Mouse (Mus musculus) CH12.LX (cell line): ENCODE results near the gene Lcmt2. TPM values are rescaled to one million over a fixed set of nuclear protein-coding genes. Genes with fewer than 3 reads are reported as not detected.

Experiments used
- DNase-seq: peaks from one replicate; pipeline ENCODE4 v3.0.0-alpha.2; 2013; ENCODE audit errors: extremely low read depth
- H3K27ac ChIP-seq: 2 replicates; pipeline ENCODE4 v1.5.1; 2012; ENCODE audit warnings: low read depth, mild to moderate bottlenecking, control low read depth, moderate library complexity; ENCODE audit not compliant: insufficient read depth
- H3K27me3 ChIP-seq: replicated peaks from 2 replicates; pipeline ENCODE3; 2012; ENCODE audit warnings: inconsistent platforms
- H3K36me3 ChIP-seq, 2 experiments: replicated peaks in 1 of 2; 2 replicates each; pipeline versions ENCODE3 to v1.6.1; 2012; ENCODE audit warnings: inconsistent platforms in 1 of 2, low read length in 1 of 2, mild to moderate bottlenecking in 1 of 2, mixed read lengths in 1 of 2, moderate library complexity in 1 of 2; ENCODE audit not compliant: control insufficient read depth in 1 of 2, insufficient read depth in 1 of 2
- H3K4me1 ChIP-seq, 2 experiments: 2 replicates each; pipeline ENCODE4 v1.6.1; 2012; ENCODE audit warnings: inconsistent platforms in 1 of 2, moderate library complexity in 1 of 2; ENCODE audit not compliant: insufficient read depth in 2 of 2, control insufficient read depth in 1 of 2
- H3K4me2 ChIP-seq: 2 replicates; pipeline ENCODE4 v1.6.1; 2012; ENCODE audit warnings: low read depth, mild to moderate bottlenecking, control low read depth; ENCODE audit not compliant: poor library complexity, insufficient read depth, severe bottlenecking
- H3K4me3 ChIP-seq, 3 experiments: fragments of 150-350 bp in 1 of 3; sonication (generic) in 1 of 3; replicated peaks in 1 of 3; 2 replicates each; pipeline versions ENCODE3 to v1.5.1; 2011 to 2012; ENCODE audit warnings: low read depth in 2 of 3, low read length in 2 of 3, mild to moderate bottlenecking in 2 of 3, moderate library complexity in 2 of 3, control low read depth in 1 of 3, improper control_type of control experiment in 1 of 3, inconsistent platforms in 1 of 3, mixed read lengths in 1 of 3; ENCODE audit not compliant: poor library complexity in 1 of 3
- H3K79me2 ChIP-seq: replicated peaks from 2 replicates; pipeline ENCODE4 v1.6.1; 2012; ENCODE audit warnings: mild to moderate bottlenecking, moderate library complexity; ENCODE audit not compliant: control insufficient read depth, poor library complexity, insufficient read depth, severe bottlenecking; ENCODE audit errors: extremely low read depth
- H3K9ac ChIP-seq: 2 replicates; pipeline ENCODE4 v1.6.1; 2012; ENCODE audit warnings: low read depth, mild to moderate bottlenecking, control low read depth, moderate library complexity; ENCODE audit not compliant: insufficient read depth
- H3K9me3 ChIP-seq: replicated peaks from 2 replicates; pipeline ENCODE3; 2012; ENCODE audit warnings: low read length, inconsistent platforms, mixed read lengths
- CHD1 ChIP-seq: IDR thresholded peaks from 2 replicates; pipeline ENCODE4 v1.6.1; 2012; ENCODE audit warnings: low read depth, low read length, improper control_type of control experiment, inconsistent platforms
- CHD2 ChIP-seq: IDR thresholded peaks from 2 replicates; pipeline ENCODE4 v1.6.1; 2011; ENCODE audit warnings: low read length, improper control_type of control experiment
- CTCF ChIP-seq, 2 experiments: IDR thresholded peaks in 1 of 2; conservative IDR thresholded peaks in 1 of 2; 2 replicates each; pipeline ENCODE4 v1.5.1; 2011 to 2012; ENCODE audit warnings: low read depth in 2 of 2, low read length in 2 of 2, improper control_type of control experiment in 1 of 2, inconsistent platforms in 1 of 2, mild to moderate bottlenecking in 1 of 2, moderate library complexity in 1 of 2
- E2F4 ChIP-seq: IDR thresholded peaks from 2 replicates; pipeline ENCODE4 v1.6.1; 2011; ENCODE audit warnings: low read depth, low read length, improper control_type of control experiment; ENCODE audit not compliant: insufficient replicate concordance
- EP300 ChIP-seq: IDR thresholded peaks from 2 replicates; pipeline ENCODE4 v1.6.1; 2011; ENCODE audit warnings: low read length, improper control_type of control experiment
- ETS1 ChIP-seq: conservative IDR thresholded peaks from 2 replicates; pipeline ENCODE4 v1.6.1; 2012; ENCODE audit warnings: low read depth, mild to moderate bottlenecking, inconsistent platforms, low read length, improper control_type of control experiment, moderate library complexity
- GABPA ChIP-seq: IDR thresholded peaks from 2 replicates; pipeline ENCODE4 v1.6.1; 2012; ENCODE audit warnings: low read depth, low read length, improper control_type of control experiment, inconsistent platforms; ENCODE audit not compliant: insufficient replicate concordance
- HCFC1 ChIP-seq: IDR thresholded peaks from 2 replicates; pipeline ENCODE4 v1.6.1; 2012; ENCODE audit warnings: low read depth, mild to moderate bottlenecking, inconsistent platforms, low read length, improper control_type of control experiment
- IRF4 ChIP-seq: IDR thresholded peaks from 2 replicates; pipeline ENCODE4 v1.6.1; 2014; ENCODE audit warnings: low read depth, mild to moderate bottlenecking, inconsistent platforms, low read length, improper control_type of control experiment
- JUN ChIP-seq: IDR thresholded peaks from 2 replicates; pipeline ENCODE4 v1.6.1; 2011; ENCODE audit warnings: low read depth, mild to moderate bottlenecking, low read length, improper control_type of control experiment, moderate library complexity; ENCODE audit not compliant: insufficient read depth
- JUND ChIP-seq: conservative IDR thresholded peaks from 2 replicates; pipeline ENCODE4 v1.6.1; 2011; ENCODE audit warnings: low read depth, low read length, improper control_type of control experiment
- KAT2A ChIP-seq: IDR thresholded peaks from 2 replicates; pipeline ENCODE4 v1.6.1; 2012; ENCODE audit warnings: low read length, improper control_type of control experiment, inconsistent platforms; ENCODE audit not compliant: insufficient replicate concordance
- MAFK ChIP-seq: IDR thresholded peaks from 2 replicates; pipeline ENCODE4 v1.6.1; 2011; ENCODE audit warnings: low read length, improper control_type of control experiment; ENCODE audit not compliant: insufficient replicate concordance
- MAX ChIP-seq: IDR thresholded peaks from 2 replicates; pipeline ENCODE4 v1.6.1; 2011; ENCODE audit warnings: low read length, improper control_type of control experiment
- MEF2A ChIP-seq: IDR thresholded peaks from 2 replicates; pipeline ENCODE4 v1.6.1; 2014; ENCODE audit warnings: low read depth, mild to moderate bottlenecking, inconsistent platforms, low read length, improper control_type of control experiment, borderline replicate concordance
- MXI1 ChIP-seq: IDR thresholded peaks from 2 replicates; pipeline ENCODE4 v1.6.1; 2011; ENCODE audit warnings: mild to moderate bottlenecking, low read depth, low read length, improper control_type of control experiment
- MYC ChIP-seq: IDR thresholded peaks from 2 replicates; pipeline ENCODE4 v1.6.1; 2011; ENCODE audit warnings: low read depth, mild to moderate bottlenecking, improper control_type of control experiment, low read length
- NRF1 ChIP-seq: IDR thresholded peaks from 2 replicates; pipeline ENCODE4 v1.6.1; 2014; ENCODE audit warnings: low read depth, mild to moderate bottlenecking, inconsistent platforms, low read length, improper control_type of control experiment, moderate library complexity
- PAX5 ChIP-seq: IDR thresholded peaks from 2 replicates; pipeline ENCODE4 v1.6.1; 2012; ENCODE audit warnings: low read length, inconsistent platforms, mixed read lengths
- POLR2A ChIP-seq: IDR thresholded peaks from 2 replicates; pipeline ENCODE4 v1.6.1; 2011; ENCODE audit warnings: low read depth, mild to moderate bottlenecking, improper control_type of control experiment, low read length
- POLR2AphosphoS2 ChIP-seq: IDR thresholded peaks from 2 replicates; pipeline ENCODE4 v1.6.1; 2011; ENCODE audit warnings: low read depth, low read length, improper control_type of control experiment
- RAD21 ChIP-seq: IDR thresholded peaks from 2 replicates; pipeline ENCODE4 v1.6.1; 2011; ENCODE audit warnings: low read depth, mild to moderate bottlenecking, low read length, improper control_type of control experiment, moderate library complexity
- RCOR1 ChIP-seq: conservative IDR thresholded peaks from 2 replicates; pipeline ENCODE4 v1.6.1; 2012; ENCODE audit warnings: low read depth, mild to moderate bottlenecking, inconsistent platforms, low read length, improper control_type of control experiment
- SMC3 ChIP-seq: IDR thresholded peaks from 2 replicates; pipeline ENCODE4 v1.6.1; 2011; ENCODE audit warnings: low read depth, low read length, improper control_type of control experiment
- TBP ChIP-seq: conservative IDR thresholded peaks from 2 replicates; pipeline ENCODE4 v1.6.1; 2011; ENCODE audit warnings: low read depth, low read length, improper control_type of control experiment
- USF1 ChIP-seq: IDR thresholded peaks from 2 replicates; pipeline ENCODE4 v1.6.1; 2014; ENCODE audit warnings: low read depth, mild to moderate bottlenecking, inconsistent platforms, low read length, improper control_type of control experiment
- USF2 ChIP-seq: conservative IDR thresholded peaks from 2 replicates; pipeline ENCODE4 v1.6.1; 2011; ENCODE audit warnings: low read depth, low read length, improper control_type of control experiment
- ZC3H11A ChIP-seq: IDR thresholded peaks from 2 replicates; pipeline ENCODE4 v1.6.1; 2012; ENCODE audit warnings: low read depth, mild to moderate bottlenecking, inconsistent platforms, low read length, improper control_type of control experiment
- ZNF384 ChIP-seq: IDR thresholded peaks from 2 replicates; pipeline ENCODE4 v1.6.1; 2012; ENCODE audit warnings: low read depth, low read length, improper control_type of control experiment, inconsistent platforms
- dilution Hi-C: fragments of 300-500 bp; cut with MboI; formaldehyde crosslinking; loops from 2 replicates; pipeline ENCODE4 v1.14.3; 2020; ENCODE audit warnings: low sequenced_read_pairs; ENCODE audit not compliant: extremely low pct_unique_long_range_greater_than_20kb, extremely low pct_ligation_motif_present
- in situ Hi-C: fragments of 300-500 bp; cut with MboI; formaldehyde crosslinking; loops from 3 replicates; pipeline ENCODE4 v1.14.3; 2019; ENCODE audit warnings: low sequenced_read_pairs, low pct_ligation_motif_present, low pct_unique_long_range_greater_than_20kb, mixed read lengths
- polyA plus RNA-seq: library from polyadenylated mRNA; unstranded; fragments of >175 nt; gene quantifications from 2 replicates; pipeline ENCODE4 v1.2.1, GENCODE M21; 2012; ENCODE audit warnings: low read depth; ENCODE audit not compliant: insufficient read length
- total RNA-seq, 2 experiments: library from RNA; depleted of rRNA; stranded (reverse); fragments of 300-350 nt in 1 of 2; fragments of >200 nt in 1 of 2; gene quantifications; 2 replicates each; pipeline ENCODE4 v1.2.3; 2012 to 2014

Gene Lcmt2
- total and polyA plus RNA-seq, 3 experiments: 6.4 to 12.3 (median 9.3) TPM

DNA sequence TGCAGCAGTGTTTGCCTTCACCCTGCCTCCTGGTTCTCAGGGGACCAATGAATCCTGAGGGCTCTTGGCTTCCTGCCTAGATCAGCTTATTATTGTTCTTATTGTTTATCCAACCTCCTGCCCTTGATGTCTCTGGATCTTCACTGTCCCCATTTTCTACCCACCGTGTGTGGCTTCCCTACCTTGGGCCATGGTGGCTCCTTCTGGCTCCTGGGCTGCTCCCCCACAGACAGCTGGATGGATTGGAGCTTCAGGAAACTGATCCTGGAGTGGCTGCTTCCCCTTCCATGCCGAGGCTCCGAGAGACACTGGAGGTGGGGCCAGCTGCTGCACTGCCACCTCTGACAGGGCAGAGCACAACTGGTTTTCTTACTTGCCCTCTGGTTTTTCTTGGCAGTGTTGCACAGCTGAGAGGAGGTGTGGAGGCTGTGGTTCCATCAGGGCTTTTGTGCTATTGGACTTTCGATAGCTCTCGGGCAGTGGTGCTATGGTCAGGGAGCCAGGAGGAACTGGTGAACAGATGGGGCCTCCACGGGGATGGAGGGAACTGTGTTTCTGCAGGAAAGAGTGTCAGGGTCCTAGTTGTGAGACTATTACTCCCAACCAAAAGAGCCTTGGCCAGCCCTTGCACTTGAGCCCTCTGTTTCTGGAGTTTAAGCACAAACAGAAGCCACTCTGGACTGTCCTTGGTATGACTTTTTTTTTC lies 54.8 kb downstream of the Lcmt2 start, which contains the start of gene Tgm5:
TSS of gene Tgm5 (minus strand) at position 362 of the 706 bp plus-strand sequence.
- dilution Hi-C loops (no loop called here), in situ Hi-C loops (no loop called here)
- Histone ChIP-seq H3K27me3 (peaks cover 19% of the 10 kb centered on the region), H3K79me2 (no peaks in the 10 kb centered on the region), H3K4me1 (peaks cover 4 to 8% of the 10 kb centered on the region in 2 experiments; a peak in 2 of 4 replicates), H3K27ac (no peak within 1 kb of the TSS), H3K9me3 (no peaks in the 10 kb centered on the region), H3K36me3 (no peaks in the 10 kb centered on the region), H3K9ac (no peak within 1 kb of the TSS), H3K4me2 (0 out of 2 replicates have a peak within 1 kb of the TSS, but pooled peaks have one; percentile 23), H3K4me3 (no peak within 1 kb of the TSS)
- TF ChIP-seq MYC: no peak
- TF ChIP-seq MAX: no peak
- no peak for TF ChIP-seq GABPA
- no peak for TF ChIP-seq TBP
- no peak for TF ChIP-seq IRF4
- TF ChIP-seq JUND: no peak
- TF ChIP-seq CTCF (conservative IDR thresholded peaks at IDR 0.05 in 1 of 2, IDR thresholded peaks at IDR 0.05 in 1 of 2; ENCODE audit: low read depth in 2 of 2, low read length in 2 of 2): no peak
- TF ChIP-seq USF2: no peak
- no peak for TF ChIP-seq HCFC1
- no peak for TF ChIP-seq RCOR1
- TF ChIP-seq POLR2A: no peak
- TF ChIP-seq ZC3H11A: no peak
- no peak for TF ChIP-seq E2F4
- TF ChIP-seq ZNF384: no peak
- TF ChIP-seq USF1: no peak
- no peak for TF ChIP-seq KAT2A
- TF ChIP-seq NRF1: no peak
- TF ChIP-seq MEF2A: no peak
- TF ChIP-seq MXI1: no peak
- DNase-seq: no peak

DNA sequence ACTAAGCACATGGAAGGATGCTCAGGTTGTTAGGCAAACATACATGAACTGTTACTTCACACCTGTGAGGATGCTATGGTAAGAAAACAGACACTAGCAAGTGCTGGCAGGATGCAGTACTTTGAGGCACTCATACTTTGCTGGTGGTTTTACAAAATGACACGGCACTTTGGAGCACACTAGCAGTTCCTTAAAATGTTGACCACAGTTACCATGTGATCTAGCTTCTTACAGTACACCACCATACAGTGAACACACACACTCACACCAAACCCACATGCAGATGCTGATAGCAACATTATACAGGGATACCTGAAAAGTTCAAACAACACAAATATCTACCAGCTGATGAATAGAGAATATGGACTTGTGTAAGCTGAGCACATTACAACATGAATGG lies 57.8 kb downstream of the Lcmt2 start:
- H3K27me3 ChIP-seq: peaks cover 14% of the 10 kb centered on the region
- H3K36me3 ChIP-seq: no peaks in the 10 kb centered on the region
- no peak overlapping the region for H3K9ac ChIP-seq
- dilution Hi-C loops (no loop called here), in situ Hi-C loops (no loop called here)
- no peak overlapping the region for H3K4me2 ChIP-seq
- no peaks in the 10 kb centered on the region for H3K79me2 ChIP-seq
- TF ChIP-seq CHD1 (no peak), HCFC1 (no peak), PAX5 (no peak), SMC3 (no peak), MAFK (no peak), MXI1 (no peak), ETS1 (no peak), RCOR1 (no peak), JUND (no peak), RAD21 (no peak), POLR2AphosphoS2 (no peak), MYC (no peak), GABPA (no peak), JUN (no peak), ZNF384 (no peak), EP300 (no peak), USF1 (no peak), TBP (no peak), E2F4 (no peak), CHD2 (no peak)
- peaks cover 4 to 8% of the 10 kb centered on the region in 2 experiments; a peak in 2 of 4 replicates for H3K4me1 ChIP-seq
- H3K9me3 ChIP-seq: no peaks in the 10 kb centered on the region
- no peak overlapping the region for H3K27ac ChIP-seq
- H3K4me3 ChIP-seq: no peak overlapping the region
- peak; percentile 40 for DNase-seq
